Mouse (Mus musculus) ES-Bruce4 (cell line): Measurements from ENCODE around the gene Zc3h7b.

Experiments
- CTCF ChIP-seq: IDR thresholded peaks from one replicate; pipeline ENCODE4 v1.8.1; 2011; ENCODE audit warnings: low read depth, low read length
- EP300 ChIP-seq: IDR thresholded peaks from 2 replicates; pipeline ENCODE4 v1.6.1; 2011; ENCODE audit warnings: low read depth, low read length; ENCODE audit not compliant: insufficient read depth

DNA sequence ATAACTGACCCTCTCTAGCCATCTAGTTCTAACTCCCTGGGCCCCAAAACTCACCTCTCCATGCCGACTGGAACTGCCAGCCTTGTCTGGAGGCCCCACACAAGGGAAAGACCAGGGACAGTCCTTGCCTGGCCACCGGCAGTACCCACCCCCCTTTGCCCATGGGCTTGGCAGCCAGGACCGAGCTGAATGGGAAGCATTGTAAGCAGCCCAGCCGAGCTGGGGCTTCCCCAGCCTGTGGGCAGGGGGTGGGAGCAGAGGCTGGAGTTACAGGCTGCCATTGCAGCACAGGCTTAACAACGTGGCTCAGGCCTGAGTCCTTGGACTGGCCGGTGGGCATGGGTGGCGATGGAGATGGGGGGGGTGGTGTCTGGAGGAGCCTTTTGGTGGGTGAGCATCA lies 47.7 kb upstream of the Zc3h7b start, which contains the start of gene Chadl:
- TF ChIP-seq CTCF: no peak
- no peak for TF ChIP-seq EP300
